8 mouse cellular contexts compared by ENCODE assay signal in the genomic region with DNA sequence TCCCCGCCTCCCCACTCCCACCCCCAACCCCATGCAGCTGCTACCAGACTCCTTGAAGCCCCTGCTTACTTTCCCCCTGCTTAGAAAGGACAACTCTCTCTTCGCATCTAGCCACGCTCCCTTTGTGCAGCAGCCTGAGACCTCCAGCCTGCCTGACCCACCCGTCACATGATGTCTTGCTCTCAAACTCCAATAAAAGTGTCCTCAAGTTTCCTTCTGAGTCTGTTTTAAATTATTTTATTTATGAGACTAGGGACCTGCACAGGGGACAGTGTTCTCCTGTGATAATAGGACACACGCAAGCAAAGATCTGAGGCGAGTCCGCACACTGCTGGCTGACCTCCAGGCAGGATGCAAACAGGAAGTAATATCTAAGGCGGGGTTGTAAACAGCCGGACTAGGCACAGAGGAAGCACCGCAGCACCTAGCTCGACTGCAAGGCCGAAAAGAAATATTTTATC. TPM values are rescaled to one million over a fixed set of nuclear protein-coding genes. Genes with fewer than 3 reads are reported as not detected.
DNase-seq lines count a peak whose midpoint lies in the region; ATAC-seq lines count a peak whose summit lies in the region.

No protein-coding gene starts in this region.

- H3K27me3 ChIP-seq in forebrain, embryonic 12.5 days: no peaks in the 10 kb centered on the region
- H3K27me3 ChIP-seq in splenic B cell, adult 2 months (ENCODE audit: control insufficient read depth, insufficient read depth, low read length, poor library complexity, severe bottlenecking): no peaks in the 10 kb centered on the region

- no peaks in the 10 kb centered on the region for H3K36me3 ChIP-seq in forebrain, embryonic 12.5 days (replicated peaks)
- H3K36me3 ChIP-seq in splenic B cell, adult 2 months (ENCODE audit: control insufficient read depth, insufficient read depth, low read length, poor library complexity, severe bottlenecking): no peaks in the 10 kb centered on the region

- H3K9me3 ChIP-seq in forebrain, embryonic 12.5 days: no peaks in the 10 kb centered on the region

- peak overlapping the region; percentile 24 for H3K4me3 ChIP-seq in forebrain, embryonic 12.5 days (replicated peaks)

- DNase-seq in left cerebral cortex, postnatal 4 days: peak; percentile 47
- no peak for DNase-seq in left cerebral cortex, postnatal 25 days (ENCODE audit: low spot score in 2 of 2)
- peak; percentile 64 to 68 for DNase-seq in heart, postnatal 36 days
- peak; percentile 42 for DNase-seq in large intestine, adult 2 months (ENCODE audit: low read depth, low spot score)
- DNase-seq in splenic B cell, adult 2 months (ENCODE audit: low read depth, low spot score): peak; percentile 35
- DNase-seq in layer of hippocampus, adult 18-20 months (ENCODE audit: low spot score in 2 of 2): no peak

- H3K9ac ChIP-seq in forebrain, embryonic 12.5 days: 0 out of 2 replicates have a peak overlapping the region, but pooled peaks have one; percentile 25

- H3K27ac ChIP-seq in forebrain, embryonic 12.5 days: 0 out of 2 replicates have a peak overlapping the region, but pooled peaks have one; percentile 53

- H3K4me1 ChIP-seq in forebrain, embryonic 12.5 days: peaks cover 14% of the 10 kb centered on the region

- H3K4me2 ChIP-seq in forebrain, embryonic 12.5 days: peak overlapping the region; percentile 51

- WGBS in forebrain, embryonic 12.5 days: 2% methylated on average over 12 of the region's 12 CpGs
- 8% methylated on average over 12 of the region's 12 CpGs for WGBS in large intestine, adult 2 months

- intact Hi-C loops in left cerebral cortex, postnatal 4 days (cut with DNase I): no loop called here
- intact Hi-C loops in left cerebral cortex, postnatal 25 days (cut with DNase I): no loop called here
- intact Hi-C loops in heart, postnatal 36 days (cut with DNase I): no loop called here

- ATAC-seq in forebrain, embryonic 12.5 days (ENCODE audit: low FRiP score): peak; percentile 39; the same call in 1 of the 2 replicates
- peak; percentile 90 for ATAC-seq in megakaryocyte-erythroid progenitor cell, adult 5-6 weeks (replicated peaks; ENCODE audit: low FRiP score, low TSS enrichment, poor library complexity, severe bottlenecking)

RNA-seq across cellular contexts. Expression of a gene that starts 58.1 kb away (rescaled TPM):
- 10 to 100 TPM; 59.3 to 59.6 TPM for total RNA-seq in left cerebral cortex, postnatal 4 days (2021)
- total RNA-seq in left cerebral cortex, postnatal 25 days (2021): 10 to 100 TPM; 43.9 to 50.3 TPM
- 106 and 112 TPM in 2 replicates for polyA plus RNA-seq in forebrain, embryonic 12.5 days (2016; fragmentation: Nextera tagmentation; extraction: Ambion mirVana)
- total RNA-seq in heart, postnatal 36 days (2021): 10 to 100 TPM; 29.7 to 39.4 TPM
- 35.7 and 67.8 TPM in 2 replicates for polyA plus RNA-seq in large intestine, adult 2 months (2012; rRNA removed)
- total RNA-seq in megakaryocyte-erythroid progenitor cell, adult 5-6 weeks (2014; fragmentation: Nextera tagmentation): 118 and 133 TPM in 2 replicates
- 47.3 and 57.1 TPM in 2 replicates for total RNA-seq in megakaryocyte-erythroid progenitor cell, adult 5-6 weeks (2017)
- 10 to 100 TPM; 54.7 to 57.8 TPM for total RNA-seq in layer of hippocampus, adult 18-20 months (2021)

Comparison
In these comparisons a context has a peak if more than half of its experiments do, and no peak if none do; other contexts are left out.
1. DNase-seq: peak in left cerebral cortex, postnatal 4 days (single experiment), heart, postnatal 36 days (2 of 2), large intestine, adult 2 months (single experiment) and splenic B cell, adult 2 months (single experiment); none in left cerebral cortex, postnatal 25 days (0 of 2) and layer of hippocampus, adult 18-20 months (0 of 2).